29 mouse cellular contexts compared by ENCODE assay signal in genomic region chr13:19744536-19744935, GRCm38 (mm10). TPM values are rescaled to one million over a fixed set of nuclear protein-coding genes. Genes with fewer than 3 reads are reported as not detected.
DNase-seq lines count a peak whose midpoint lies in the region; ATAC-seq and TF ChIP-seq lines count a peak whose summit lies in the region.
"Had no signal": no experiment of that assay in that cellular context is flagged by ENCODE, and none has a peak within 500 bp of the region (broad histone marks: within the 10 kb centered on the region; RNA-seq: fewer than 3 reads in every experiment).

No protein-coding gene starts in this region.

- H3K9me3 ChIP-seq in hindbrain, postnatal 0 days (ENCODE audit: low read length), result no peaks in the 10 kb centered on the region
- H3K9me3 ChIP-seq: hindbrain, embryonic 10.5 days; limb, embryonic 13.5 days; midbrain, embryonic 10.5 days had no signal

- H3K4me3 ChIP-seq in hindbrain, postnatal 0 days (ENCODE audit: low read length), result no peak overlapping the region
- H3K4me3 ChIP-seq: erythroblast, embryonic 14.5 days; hindbrain, embryonic 10.5 days; limb, embryonic 13.5 days; midbrain, embryonic 10.5 days had no signal

- H3K27ac ChIP-seq in hindbrain, postnatal 0 days, result no peak overlapping the region
- H3K27ac ChIP-seq: hindbrain, embryonic 10.5 days; limb, embryonic 13.5 days; liver, embryonic 14.5 days; macrophage; midbrain, embryonic 10.5 days had no signal

- ATAC-seq in hindbrain, postnatal 0 days, result no peak
- ATAC-seq: forebrain, embryonic 14.5 days had no signal

- H3K4me2 ChIP-seq in hindbrain, postnatal 0 days (ENCODE audit: low read depth, low read length), result no peak overlapping the region
- H3K4me2 ChIP-seq: limb, embryonic 13.5 days had no signal

- no peaks in the 10 kb centered on the region for H3K4me1 ChIP-seq in hindbrain, postnatal 0 days (ENCODE audit: insufficient read depth, low read length)
- H3K4me1 ChIP-seq: limb, embryonic 13.5 days had no signal

- H3K36me3 ChIP-seq in hindbrain, postnatal 0 days (ENCODE audit: insufficient read depth, low read length), result no peaks in the 10 kb centered on the region
- H3K36me3 ChIP-seq: hindbrain, embryonic 10.5 days; limb, embryonic 13.5 days; midbrain, embryonic 10.5 days had no signal

- intact Hi-C loops in gastrocnemius, postnatal 14 days (cut with DNase I; ENCODE audit: low total_unique reads), result no loop called here
- intact Hi-C loops in heart, postnatal 14 days (cut with DNase I), result no loop called here

- no peaks in the 10 kb centered on the region for H3K27me3 ChIP-seq in hindbrain, postnatal 0 days (ENCODE audit: insufficient read depth, low read length)
- H3K27me3 ChIP-seq: CH12.LX; limb, embryonic 13.5 days had no signal

- TF ChIP-seq CTCF in hindbrain, postnatal 0 days (IDR thresholded peaks at IDR 0.05; ENCODE audit: low read depth), result no peak

- peak; percentile 7 for DNase-seq in gastrocnemius, adult 18-20 months (ENCODE audit: low spot score)
- DNase-seq in gastrocnemius, postnatal 14 days, result no peak
- DNase-seq in Muller cell, postnatal 12 days (ENCODE audit: inconsistent ontology term), result peak; percentile 67
- DNase-seq in heart, postnatal 14 days, result peak; percentile 22 to 25
- peak; percentile 46 for DNase-seq in lung, postnatal 14 days
- DNase-seq in spleen, postnatal 4 days (ENCODE audit: low spot score in 2 of 2), result no peak
- no peak for DNase-seq in hindbrain, postnatal 0 days (ENCODE audit: low spot score)
- DNase-seq in cerebellum, adult 8-10 months, result no peak
- DNase-seq: cerebellum, adult 18-20 months; kidney, adult 18-20 months; kidney, postnatal 10 days; thymus, postnatal 14 days had no signal

- no peak overlapping the region for H3K9ac ChIP-seq in hindbrain, postnatal 0 days (replicated peaks; ENCODE audit: low read length)
- H3K9ac ChIP-seq: limb, embryonic 13.5 days; liver, embryonic 14.5 days had no signal

- WGBS in hindbrain, postnatal 0 days, result 87% methylated on average over 5 of the region's 5 CpGs

RNA-seq across cellular contexts. Expression of gene Nme8, which starts 46.9 kb away (rescaled TPM):
- total RNA-seq in gastrocnemius, adult 18-20 months (2021), result not detected
- not detected for total RNA-seq in gastrocnemius, postnatal 14 days (2021)
- under 1 TPM in 1 of 2 experiments, not detected in 1; 0.17 TPM for total RNA-seq in heart, postnatal 14 days (2021)
- total RNA-seq in hindbrain, postnatal 0 days (2014; rRNA removed), result not detected in 2 replicates
- 0.41 TPM in 1 of 2 replicates, not detected in the other for polyA plus RNA-seq in hindbrain, postnatal 0 days (2015; fragmentation: Nextera tagmentation; extraction: Ambion mirVana)
- total RNA-seq: adrenal gland, postnatal 4 days; CH12.LX; granulocyte monocyte progenitor cell, adult 5-6 weeks; layer of hippocampus, adult 18-20 months; layer of hippocampus, postnatal 25 days; left cerebral cortex, postnatal 10 days; MEL; midbrain, postnatal 0 days; neutrophil, adult 5-6 weeks had no signal
- polyA plus RNA-seq: embryonic facial prominence, embryonic 11.5 days; erythroblast, embryonic 14.5 days; forebrain, embryonic 14.5 days; hindbrain, embryonic 10.5 days; limb, embryonic 13.5 days; liver, embryonic 14.5 days; macrophage; midbrain, embryonic 10.5 days had no signal

Comparison
In these comparisons a context has a peak if more than half of its experiments do, and no peak if none do; other contexts are left out.
1. DNase-seq: peak in gastrocnemius, adult 18-20 months (single experiment), Muller cell, postnatal 12 days (single experiment), heart, postnatal 14 days (2 of 2) and lung, postnatal 14 days (single experiment); none in gastrocnemius, postnatal 14 days (single experiment), spleen, postnatal 4 days (0 of 2), hindbrain, postnatal 0 days (single experiment) and cerebellum, adult 8-10 months (single experiment).